Mouse (Mus musculus) intestine, embryonic 15.5 days (tissue): Measurements from ENCODE around the gene Agap1. TPM values are rescaled to one million over a fixed set of nuclear protein-coding genes. Genes with fewer than 3 reads are reported as not detected.
A peak's percentile ranks its signal among the peaks of the same experiment; 100 is the strongest.

Source experiments
- ATAC-seq: fragments of 200-750 bp; cut with Nextera tagmentation; 2 replicates; pipeline ENCODE4 v1.8.0; 2017; ENCODE audit warnings: moderate TSS enrichment, moderate library complexity
- H3K27ac ChIP-seq: fragments of 300-500 bp; sonication (generic); 2 replicates; pipeline ENCODE4 v1.5.1; 2015; ENCODE audit warnings: mild to moderate bottlenecking, inconsistent platforms
- H3K27me3 ChIP-seq: fragments of 300-500 bp; sonication (generic); replicated peaks from 2 replicates; pipeline ENCODE4 v1.6.1; 2015; ENCODE audit warnings: inconsistent platforms
- H3K36me3 ChIP-seq: fragments of 300-500 bp; sonication (generic); 2 replicates; pipeline ENCODE4 v1.6.1; 2015; ENCODE audit warnings: inconsistent platforms
- H3K4me1 ChIP-seq: fragments of 300-500 bp; sonication (generic); replicated peaks from 2 replicates; pipeline ENCODE4 v1.6.1; 2015; ENCODE audit warnings: inconsistent platforms
- H3K4me2 ChIP-seq: fragments of 300-500 bp; sonication (generic); replicated peaks from 2 replicates; pipeline ENCODE4 v1.6.1; 2015; ENCODE audit warnings: mild to moderate bottlenecking, inconsistent platforms
- H3K4me3 ChIP-seq: fragments of 300-500 bp; sonication (generic); replicated peaks from 2 replicates; pipeline ENCODE4 v1.5.1; 2015; ENCODE audit warnings: inconsistent platforms
- H3K9ac ChIP-seq: fragments of 300-500 bp; sonication (generic); 2 replicates; pipeline ENCODE4 v1.6.1; 2015; ENCODE audit warnings: inconsistent platforms
- H3K9me3 ChIP-seq: fragments of 300-500 bp; sonication (generic); 2 replicates; pipeline ENCODE4 v1.6.1; 2016; ENCODE audit warnings: inconsistent platforms
- whole genome bisulfite sequencing: fragments of 180-500 bp; shearing (Covaris S2); methylation state at CpG from one replicate; pipeline ENCODE4 v1.1.7; 2015; 5-methylcytosine and 5-hydroxymethylcytosine counted together
- polyA plus RNA-seq: library from polyadenylated mRNA; unstranded; fragments of >200 nt; fragmentation: Nextera tagmentation; extraction: Ambion mirVana; gene quantifications from 2 replicates; pipeline ENCODE4 v1.2.1, GENCODE M21; 2015

Gene Agap1
- polyA plus RNA-seq, 1 experiment from 2014 or later = 9.4 TPM

- Histone ChIP-seq H3K4me1 (0 out of 2 replicates have a peak, but pooled peaks cover 8% of the 10 kb centered on the region), H3K27me3 (no peaks in the 10 kb centered on the region), H3K9ac (no peak overlapping the region), H3K36me3 (no peaks in the 10 kb centered on the region), H3K27ac (no peak overlapping the region), H3K9me3 (no peaks in the 10 kb centered on the region), H3K4me3 (no peak overlapping the region), H3K4me2 (no peak overlapping the region)
- no peak for ATAC-seq
- WGBS = 78% methylated on average over 11 of the region's 11 CpGs
Observed at GRCm38 (mm10) chr1:89599983-89600741, 145.6 kb downstream of the Agap1 start.

GRCm38 (mm10) chr1:89601349-89601748, 146.7 kb downstream of the Agap1 start:
- H3K27ac ChIP-seq = no peak overlapping the region
- no peaks in the 10 kb centered on the region for H3K9me3 ChIP-seq
- WGBS = 84% methylated on average over 7 of the region's 7 CpGs
- H3K4me3 ChIP-seq = no peak overlapping the region
- H3K9ac ChIP-seq = no peak overlapping the region
- no peaks in the 10 kb centered on the region for H3K27me3 ChIP-seq
- 0 out of 2 replicates have a peak, but pooled peaks cover 8% of the 10 kb centered on the region for H3K4me1 ChIP-seq
- no peak for ATAC-seq
- peaks cover 4% of the 10 kb centered on the region; the same call in 1 of the 2 replicates for H3K36me3 ChIP-seq
- H3K4me2 ChIP-seq = no peak overlapping the region

GRCm38 (mm10) chr1:89602879-89603278, 148.3 kb downstream of the Agap1 start:
- H3K4me1 ChIP-seq = 0 out of 2 replicates have a peak, but pooled peaks cover 8% of the 10 kb centered on the region
- no peak overlapping the region for H3K4me2 ChIP-seq
- H3K27me3 ChIP-seq = no peaks in the 10 kb centered on the region
- H3K9ac ChIP-seq = no peak overlapping the region
- no peak overlapping the region for H3K4me3 ChIP-seq
- ATAC-seq = no peak
- no peaks in the 10 kb centered on the region for H3K9me3 ChIP-seq
- WGBS = 68% methylated on average over 7 of the region's 7 CpGs
- H3K36me3 ChIP-seq = peaks cover 4% of the 10 kb centered on the region; the same call in 1 of the 2 replicates
- H3K27ac ChIP-seq = no peak overlapping the region

GRCm38 (mm10) chr1:89606612-89607011, 152.0 kb downstream of the Agap1 start:
- peak; percentile 41; the same call in 1 of the 2 replicates for ATAC-seq
- Histone ChIP-seq H3K27me3 (no peaks in the 10 kb centered on the region), H3K4me1 (no peaks in the 10 kb centered on the region), H3K4me2 (no peak overlapping the region), H3K9me3 (no peaks in the 10 kb centered on the region), H3K9ac (no peak overlapping the region), H3K36me3 (peaks cover 13% of the 10 kb centered on the region; the same call in 1 of the 2 replicates), H3K27ac (no peak overlapping the region), H3K4me3 (no peak overlapping the region)
- 37% methylated on average over 5 of the region's 5 CpGs for WGBS

GRCm38 (mm10) chr1:89608766-89609165, 154.2 kb downstream of the Agap1 start:
- no peak for ATAC-seq
- Histone ChIP-seq H3K9me3 (no peaks in the 10 kb centered on the region), H3K4me1 (no peaks in the 10 kb centered on the region), H3K27ac (no peak overlapping the region), H3K4me2 (no peak overlapping the region), H3K4me3 (no peak overlapping the region), H3K36me3 (peaks cover 17% of the 10 kb centered on the region; the same call in 1 of the 2 replicates), H3K9ac (no peak overlapping the region), H3K27me3 (no peaks in the 10 kb centered on the region)
- 100% methylated on average over 4 of the region's 4 CpGs for WGBS

GRCm38 (mm10) chr1:89609964-89610363, 155.4 kb downstream of the Agap1 start:
- no peak overlapping the region for H3K4me3 ChIP-seq
- H3K9ac ChIP-seq = no peak overlapping the region
- no peak overlapping the region for H3K27ac ChIP-seq
- H3K27me3 ChIP-seq = no peaks in the 10 kb centered on the region
- WGBS = 92% methylated on average over 5 of the region's 5 CpGs
- no peak overlapping the region for H3K4me2 ChIP-seq
- no peaks in the 10 kb centered on the region for H3K4me1 ChIP-seq
- H3K36me3 ChIP-seq = peaks cover 17% of the 10 kb centered on the region; the same call in 1 of the 2 replicates
- no peak for ATAC-seq
- no peaks in the 10 kb centered on the region for H3K9me3 ChIP-seq

- H3K4me1 ChIP-seq = no peaks in the 10 kb centered on the region
- H3K9me3 ChIP-seq = no peaks in the 10 kb centered on the region
- no peak for ATAC-seq
- no peaks in the 10 kb centered on the region for H3K27me3 ChIP-seq
- peaks cover 13% of the 10 kb centered on the region; the same call in 1 of the 2 replicates for H3K36me3 ChIP-seq
- H3K4me3 ChIP-seq = no peak overlapping the region
- WGBS = 95% methylated on average over 6 of the region's 6 CpGs
- H3K4me2 ChIP-seq = no peak overlapping the region
- no peak overlapping the region for H3K9ac ChIP-seq
- no peak overlapping the region for H3K27ac ChIP-seq
Observed at GRCm38 (mm10) chr1:89611521-89611920, 156.9 kb downstream of the Agap1 start.

GRCm38 (mm10) chr1:89613234-89613870, 158.7 kb downstream of the Agap1 start:
- no peak overlapping the region for H3K9ac ChIP-seq
- no peaks in the 10 kb centered on the region for H3K9me3 ChIP-seq
- no peak overlapping the region for H3K27ac ChIP-seq
- no peak overlapping the region for H3K4me2 ChIP-seq
- no peak overlapping the region for H3K4me3 ChIP-seq
- peaks cover 13% of the 10 kb centered on the region; the same call in 1 of the 2 replicates for H3K36me3 ChIP-seq
- WGBS = 71% methylated on average over 5 of the region's 5 CpGs
- no peaks in the 10 kb centered on the region for H3K27me3 ChIP-seq
- no peaks in the 10 kb centered on the region for H3K4me1 ChIP-seq
- ATAC-seq = no peak

GRCm38 (mm10) chr1:89616556-89616955, 161.9 kb downstream of the Agap1 start:
- H3K4me2 ChIP-seq = no peak overlapping the region
- no peak overlapping the region for H3K27ac ChIP-seq
- 47% methylated on average over 6 of the region's 6 CpGs for WGBS
- 0 out of 2 replicates have a peak, but pooled peaks cover 2% of the 10 kb centered on the region for H3K4me1 ChIP-seq
- H3K27me3 ChIP-seq = no peaks in the 10 kb centered on the region
- no peak overlapping the region for H3K9ac ChIP-seq
- ATAC-seq = no peak
- H3K9me3 ChIP-seq = no peaks in the 10 kb centered on the region
- no peak overlapping the region for H3K4me3 ChIP-seq
- H3K36me3 ChIP-seq = peaks cover 5% of the 10 kb centered on the region; the same call in 1 of the 2 replicates

- Histone ChIP-seq H3K27me3 (no peaks in the 10 kb centered on the region), H3K4me3 (no peak overlapping the region), H3K4me2 (no peak overlapping the region), H3K27ac (no peak overlapping the region), H3K36me3 (peaks cover under 1% of the 10 kb centered on the region; the same call in 1 of the 2 replicates), H3K9ac (no peak overlapping the region), H3K9me3 (no peaks in the 10 kb centered on the region), H3K4me1 (0 out of 2 replicates have a peak, but pooled peaks cover 2% of the 10 kb centered on the region)
- 87% methylated on average over 9 of the region's 9 CpGs for WGBS
- no peak for ATAC-seq
Observed at GRCm38 (mm10) chr1:89617336-89617735, 162.7 kb downstream of the Agap1 start.

- 0 out of 2 replicates have a peak, but pooled peaks cover 2% of the 10 kb centered on the region for H3K4me1 ChIP-seq
- H3K4me2 ChIP-seq = no peak overlapping the region
- WGBS = 73% methylated on average over 2 of the region's 2 CpGs
- H3K36me3 ChIP-seq = no peaks in the 10 kb centered on the region
- H3K4me3 ChIP-seq = no peak overlapping the region
- H3K27ac ChIP-seq = no peak overlapping the region
- no peaks in the 10 kb centered on the region for H3K9me3 ChIP-seq
- H3K9ac ChIP-seq = no peak overlapping the region
- ATAC-seq = no peak
- no peaks in the 10 kb centered on the region for H3K27me3 ChIP-seq
Observed at GRCm38 (mm10) chr1:89619963-89620362, 165.4 kb downstream of the Agap1 start.

- no peaks in the 10 kb centered on the region for H3K9me3 ChIP-seq
- H3K4me2 ChIP-seq = no peak overlapping the region
- H3K4me1 ChIP-seq = 0 out of 2 replicates have a peak, but pooled peaks cover 2% of the 10 kb centered on the region
- ATAC-seq = no peak
- no peak overlapping the region for H3K9ac ChIP-seq
- H3K27me3 ChIP-seq = no peaks in the 10 kb centered on the region
- WGBS = 47% methylated on average over 8 of the region's 8 CpGs
- no peak overlapping the region for H3K4me3 ChIP-seq
- no peak overlapping the region for H3K27ac ChIP-seq
- no peaks in the 10 kb centered on the region for H3K36me3 ChIP-seq
Observed at GRCm38 (mm10) chr1:89621014-89621791, 166.6 kb downstream of the Agap1 start.
